Mouse (Mus musculus) C2C12 (cell line): ENCODE data around the gene Ubap1.

ENCODE experiments used
- CTCF ChIP-seq: IDR thresholded peaks from one replicate; pipeline ENCODE4 v1.5.1; 2011; ENCODE audit not compliant: control insufficient read depth, insufficient read depth, insufficient read length
- MYOD1 ChIP-seq: IDR thresholded peaks from one replicate; pipeline ENCODE4 v1.6.1; 2011; ENCODE audit warnings: low read depth; ENCODE audit not compliant: control insufficient read depth, insufficient read length
- USF1 ChIP-seq: IDR thresholded peaks from one replicate; pipeline ENCODE4 v1.6.1; 2011; ENCODE audit warnings: low read depth, mild to moderate bottlenecking, control low read depth, moderate library complexity

- no peak for TF ChIP-seq USF1
- TF ChIP-seq CTCF = no peak
- no peak for TF ChIP-seq MYOD1
These were observed 49.6 kb downstream of the Ubap1 start for GRCm38 (mm10) chr4:41398353-41398752.
